Mouse (Mus musculus) bone marrow, adult 2 months (tissue): ENCODE results near the gene Aspscr1.

Experiments used
- CTCF ChIP-seq: fragments of 200-500 bp; IDR thresholded peaks from 2 replicates; pipeline ENCODE4 v1.5.1; 2011; ENCODE audit warnings: low read length, control low read depth; ENCODE audit not compliant: control insufficient read depth, insufficient read depth
- POLR2A ChIP-seq: fragments of 200-500 bp; IDR thresholded peaks from 2 replicates; pipeline ENCODE4 v1.6.1; 2011; ENCODE audit warnings: low read depth, mild to moderate bottlenecking, control low read depth, low read length, borderline replicate concordance; ENCODE audit not compliant: control insufficient read depth

- no peak for TF ChIP-seq CTCF
- TF ChIP-seq POLR2A: peak; percentile 72; the same call in 1 of the 2 replicates
Measured at GRCm38 (mm10) chr11:120672687-120673593, at the start of gene Aspscr1.
